Mouse (Mus musculus) neural tube, embryonic 14.5 days (tissue): ENCODE measurements around the gene Wapl. TPM values are rescaled to one million over a fixed set of nuclear protein-coding genes. Genes with fewer than 3 reads are reported as not detected.

ENCODE experiments used
- ATAC-seq: fragments of 200-750 bp; cut with Nextera tagmentation; 2 replicates; pipeline ENCODE4 v1.8.0; 2017; ENCODE audit warnings: low read depth, mild to moderate bottlenecking, moderate TSS enrichment, moderate library complexity
- H3K27ac ChIP-seq: fragments of 300-500 bp; sonication (generic); 2 replicates; pipeline ENCODE4 v1.5.1; 2014; ENCODE audit warnings: low read depth, mild to moderate bottlenecking, control low read depth, low read length, moderate library complexity, mixed read lengths
- H3K27me3 ChIP-seq: fragments of 300-500 bp; sonication (generic); 2 replicates; pipeline ENCODE4 v1.6.1; 2014; ENCODE audit warnings: low read length; ENCODE audit not compliant: control insufficient read depth, insufficient read depth
- H3K36me3 ChIP-seq: fragments of 300-500 bp; sonication (generic); 2 replicates; pipeline ENCODE4 v1.6.1; 2014; ENCODE audit warnings: low read length, mixed read lengths; ENCODE audit not compliant: control insufficient read depth, insufficient read depth
- H3K4me1 ChIP-seq: fragments of 300-500 bp; sonication (generic); 2 replicates; pipeline ENCODE4 v1.6.1; 2014; ENCODE audit warnings: low read length; ENCODE audit not compliant: control insufficient read depth, insufficient read depth
- H3K4me2 ChIP-seq: fragments of 300-500 bp; sonication (generic); 2 replicates; pipeline ENCODE4 v1.6.1; 2014; ENCODE audit warnings: mild to moderate bottlenecking, low read depth, low read length, control low read depth
- H3K4me3 ChIP-seq: fragments of 300-500 bp; sonication (generic); 2 replicates; pipeline ENCODE4 v1.5.1; 2014; ENCODE audit warnings: low read depth, low read length, control low read depth, mixed read lengths
- H3K9ac ChIP-seq: fragments of 300-500 bp; sonication (generic); replicated peaks from 2 replicates; pipeline ENCODE4 v1.6.1; 2014; ENCODE audit warnings: low read depth, mild to moderate bottlenecking, control low read depth, low read length, mixed read lengths
- H3K9me3 ChIP-seq: fragments of 300-500 bp; sonication (generic); 2 replicates; pipeline ENCODE4 v1.6.1; 2016; ENCODE audit warnings: low read length; ENCODE audit not compliant: control insufficient read depth
- WGBS: fragments of 180-500 bp; shearing (Covaris S2); extraction: QIAGEN DNeasy Blood & Tissue Kit; methylation state at CpG from one replicate; pipeline ENCODE4 v1.1.7; 2014; 5-methylcytosine and 5-hydroxymethylcytosine counted together
- polyA plus RNA-seq: library from polyadenylated mRNA; unstranded; fragments of >200 nt; fragmentation: Nextera tagmentation; extraction: Ambion mirVana; gene quantifications from 2 replicates; pipeline ENCODE4 v1.2.1, GENCODE M21; 2014

Wapl gene
- polyA plus RNA-seq, 1 experiment from 2014 or later = 15.4 TPM

DNA sequence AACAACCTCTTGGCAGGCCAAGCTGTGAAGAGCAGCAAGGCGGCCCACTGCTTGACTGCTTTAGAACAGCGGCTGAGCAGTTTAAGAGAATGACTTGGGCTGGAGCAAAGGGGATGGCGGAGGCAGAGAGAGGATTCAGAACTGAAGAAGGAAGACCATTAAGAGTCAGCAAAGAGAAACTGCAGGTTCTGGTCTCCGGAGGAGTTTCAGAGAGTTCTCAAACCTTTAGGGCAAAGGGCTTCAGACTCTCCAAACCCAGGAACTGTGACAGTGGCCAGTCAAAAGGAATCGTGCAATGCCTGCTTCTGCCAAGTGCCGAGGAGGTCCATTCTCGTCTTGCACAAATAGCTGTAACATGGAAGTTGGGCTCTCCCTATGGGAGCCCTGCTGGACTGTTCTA lies 91.7 kb downstream of the Wapl start:
- ATAC-seq = no peak
- H3K27ac ChIP-seq = no peak overlapping the region

DNA sequence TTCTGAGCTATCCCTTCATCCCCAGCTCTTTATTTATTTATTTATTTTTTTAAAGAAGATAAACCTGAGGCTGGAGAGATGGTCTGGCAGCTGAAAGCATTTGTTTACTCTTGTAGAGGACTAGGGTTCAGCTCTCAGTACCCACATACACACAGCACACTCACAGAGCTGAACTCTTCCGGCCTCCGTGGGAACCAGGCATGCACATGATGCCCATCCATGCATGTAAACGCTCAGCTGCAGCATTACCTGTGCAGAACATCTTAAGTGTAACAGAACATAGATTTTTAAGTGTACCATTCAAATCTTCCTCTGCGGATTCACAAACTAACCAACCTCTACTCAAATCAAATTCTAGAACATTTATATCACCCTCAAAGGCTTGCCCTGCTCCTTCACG lies 92.5 kb downstream of the Wapl start:
- no peak for ATAC-seq
- Histone ChIP-seq H3K4me2 (no peak overlapping the region), H3K36me3 (no peaks in the 10 kb centered on the region), H3K4me1 (no peaks in the 10 kb centered on the region), H3K9me3 (no peaks in the 10 kb centered on the region), H3K27ac (no peak overlapping the region), H3K27me3 (no peaks in the 10 kb centered on the region), H3K9ac (no peak overlapping the region), H3K4me3 (no peak overlapping the region)
- WGBS = 91% methylated on average over 5 of the region's 5 CpGs

More for the DNA sequence above, 91.7 kb downstream of the Wapl start:
- 93% methylated on average over 7 of the region's 7 CpGs for WGBS
- Histone ChIP-seq H3K9me3 (no peaks in the 10 kb centered on the region), H3K4me3 (no peak overlapping the region), H3K36me3 (no peaks in the 10 kb centered on the region), H3K27me3 (no peaks in the 10 kb centered on the region), H3K9ac (no peak overlapping the region), H3K4me1 (no peaks in the 10 kb centered on the region), H3K4me2 (no peak overlapping the region)

DNA sequence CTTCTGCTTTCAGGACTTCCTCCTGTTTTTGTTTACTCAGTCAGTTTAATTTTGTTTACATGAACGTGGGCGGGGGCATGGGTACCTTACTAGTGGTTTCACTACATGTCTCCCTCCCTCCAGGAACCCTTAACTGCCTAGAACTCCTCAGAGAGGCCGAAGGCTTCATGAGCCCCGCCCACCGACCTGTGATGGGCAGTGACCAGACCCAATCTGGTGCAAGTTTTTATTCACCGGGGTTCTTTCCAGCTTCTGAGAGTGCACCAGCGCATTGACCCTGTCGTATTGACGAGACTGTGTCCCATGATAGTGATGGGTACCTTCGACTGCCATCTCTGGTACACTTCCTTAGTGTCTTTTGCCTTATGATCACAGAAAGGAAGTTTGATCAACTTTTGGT lies 94.6 kb downstream of the Wapl start:
- no peaks in the 10 kb centered on the region for H3K27me3 ChIP-seq
- H3K9ac ChIP-seq = no peak overlapping the region
- no peaks in the 10 kb centered on the region for H3K36me3 ChIP-seq
- peak overlapping the region; percentile 45 for H3K4me3 ChIP-seq
- WGBS = 2% methylated on average over 10 of the region's 10 CpGs
- H3K4me1 ChIP-seq = no peaks in the 10 kb centered on the region
- no peak for ATAC-seq
- peak overlapping the region; percentile 98 for H3K4me2 ChIP-seq
- no peak overlapping the region for H3K27ac ChIP-seq
- H3K9me3 ChIP-seq = no peaks in the 10 kb centered on the region

DNA sequence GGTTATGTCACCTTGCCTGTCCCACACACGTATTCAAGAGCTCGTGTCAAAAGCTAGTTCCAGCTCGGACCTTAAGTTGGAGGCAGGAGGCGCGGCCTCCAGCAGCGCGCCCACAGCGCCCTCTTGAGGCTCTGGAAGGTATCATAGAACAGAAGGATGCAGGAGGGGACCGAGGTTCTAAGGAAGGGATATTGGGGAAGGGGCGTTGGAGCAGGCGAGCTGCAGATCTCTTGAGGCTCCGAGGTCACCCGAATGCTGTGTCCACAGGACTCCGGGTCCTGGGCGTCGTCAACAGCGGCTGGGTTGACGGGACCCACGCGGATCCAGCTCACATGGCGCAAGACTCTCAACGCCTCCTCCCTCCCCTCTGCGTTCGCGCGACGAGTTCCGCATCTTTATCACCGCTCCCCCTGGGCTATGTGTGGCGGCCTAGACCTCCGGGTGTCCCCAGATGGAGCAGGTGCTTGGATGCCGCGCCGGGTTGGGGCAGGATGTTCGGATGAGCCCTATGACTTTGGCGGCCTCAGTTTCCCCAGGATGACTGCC lies 95.4 kb downstream of the Wapl start:
- H3K4me1 ChIP-seq = no peaks in the 10 kb centered on the region
- H3K27me3 ChIP-seq = no peaks in the 10 kb centered on the region
- H3K4me2 ChIP-seq = peak overlapping the region; percentile 98
- H3K36me3 ChIP-seq = no peaks in the 10 kb centered on the region
- WGBS = under 1% methylated on average over 35 of the region's 36 CpGs
- peak overlapping the region; percentile 51 for H3K9ac ChIP-seq
- no peak overlapping the region for H3K27ac ChIP-seq
- H3K4me3 ChIP-seq = peak overlapping the region; percentile 45
- ATAC-seq = peak; percentile 78
- no peaks in the 10 kb centered on the region for H3K9me3 ChIP-seq

DNA sequence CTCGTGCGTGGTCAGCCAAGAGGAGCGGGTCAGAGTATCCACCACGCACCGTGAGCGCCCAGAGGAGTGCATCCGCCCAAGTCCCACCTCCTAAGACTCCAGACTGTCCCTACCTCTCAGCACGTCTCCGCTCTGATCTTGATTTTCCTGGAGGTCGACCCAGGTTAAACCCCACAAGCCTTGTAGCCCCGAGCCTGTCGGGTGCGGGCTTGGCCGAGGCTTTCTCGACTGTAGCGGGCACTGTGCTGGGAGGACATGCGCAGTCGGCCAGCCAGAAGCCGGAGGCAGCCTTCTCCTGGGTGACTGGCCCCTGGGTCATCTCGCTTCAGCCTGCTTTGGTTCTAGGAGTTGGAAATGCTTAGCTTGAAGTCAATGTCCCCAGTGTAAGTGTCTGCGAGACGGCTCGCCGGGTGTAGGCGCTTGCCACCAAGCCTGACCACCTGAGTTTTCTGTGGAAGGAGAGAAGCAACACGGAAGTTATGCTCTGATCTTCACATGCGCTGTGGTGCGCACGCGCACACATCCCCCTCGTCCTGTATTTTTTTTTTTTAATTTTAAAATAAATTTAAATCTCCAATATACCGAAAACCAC lies 95.9 kb downstream of the Wapl start:
- Histone ChIP-seq H3K4me3 (peak overlapping the region; percentile 45), H3K4me2 (peak overlapping the region; percentile 98), H3K36me3 (no peaks in the 10 kb centered on the region), H3K4me1 (no peaks in the 10 kb centered on the region), H3K9ac (peak overlapping the region; percentile 51), H3K9me3 (no peaks in the 10 kb centered on the region), H3K27ac (no peak overlapping the region), H3K27me3 (no peaks in the 10 kb centered on the region)
- 14% methylated on average over 32 of the region's 32 CpGs for WGBS
- peak; percentile 72 for ATAC-seq

DNA sequence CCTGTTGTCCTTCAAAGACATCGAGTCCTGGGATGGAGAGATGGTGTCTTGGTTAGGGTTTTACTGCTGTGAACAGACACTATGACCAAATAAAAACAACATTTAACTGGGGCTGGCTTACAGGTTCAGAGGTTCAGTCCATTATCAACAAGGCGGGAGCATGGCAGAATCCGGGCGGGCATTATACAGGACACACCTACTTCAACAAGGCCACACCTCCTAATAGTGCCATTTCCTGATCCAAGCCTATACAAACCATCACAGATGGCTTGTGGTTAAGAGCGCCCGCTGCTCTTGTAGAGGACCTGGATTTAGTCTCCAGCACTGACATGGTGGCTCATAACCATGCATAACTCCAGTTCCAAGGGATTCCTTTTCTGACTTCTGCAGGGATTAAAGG lies 96.7 kb downstream of the Wapl start:
- Histone ChIP-seq H3K4me2 (no peak overlapping the region), H3K36me3 (no peaks in the 10 kb centered on the region), H3K4me1 (no peaks in the 10 kb centered on the region), H3K9ac (no peak overlapping the region), H3K4me3 (no peak overlapping the region), H3K27ac (no peak overlapping the region), H3K9me3 (no peaks in the 10 kb centered on the region), H3K27me3 (no peaks in the 10 kb centered on the region)
- 89% methylated on average over 6 of the region's 6 CpGs for WGBS
- ATAC-seq = no peak

DNA sequence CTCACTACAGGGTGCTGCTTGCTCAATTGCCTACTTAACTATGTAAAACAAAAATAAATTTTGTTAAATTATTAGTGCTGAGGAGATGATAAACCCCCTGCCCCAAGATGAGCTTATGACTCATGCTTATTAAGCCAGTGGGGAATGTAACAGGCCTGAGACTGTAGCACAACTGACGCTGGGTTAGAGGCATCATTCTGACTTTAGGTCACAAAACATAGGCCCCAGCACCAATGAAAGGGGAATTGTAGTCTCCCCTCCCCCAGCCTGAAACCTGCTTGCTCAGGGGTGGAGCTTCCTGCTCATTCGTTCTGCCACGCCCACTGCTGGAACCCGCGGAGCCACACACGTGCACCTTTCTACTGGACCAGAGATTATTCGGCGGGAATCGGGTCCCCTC lies 97.9 kb downstream of the Wapl start:
- 18% methylated on average over 9 of the region's 9 CpGs for WGBS
- H3K27me3 ChIP-seq = no peaks in the 10 kb centered on the region
- H3K4me2 ChIP-seq = no peak overlapping the region
- H3K4me3 ChIP-seq = no peak overlapping the region
- no peak overlapping the region for H3K27ac ChIP-seq
- no peaks in the 10 kb centered on the region for H3K9me3 ChIP-seq
- H3K9ac ChIP-seq = no peak overlapping the region
- H3K4me1 ChIP-seq = no peaks in the 10 kb centered on the region
- ATAC-seq = no peak
- no peaks in the 10 kb centered on the region for H3K36me3 ChIP-seq

DNA sequence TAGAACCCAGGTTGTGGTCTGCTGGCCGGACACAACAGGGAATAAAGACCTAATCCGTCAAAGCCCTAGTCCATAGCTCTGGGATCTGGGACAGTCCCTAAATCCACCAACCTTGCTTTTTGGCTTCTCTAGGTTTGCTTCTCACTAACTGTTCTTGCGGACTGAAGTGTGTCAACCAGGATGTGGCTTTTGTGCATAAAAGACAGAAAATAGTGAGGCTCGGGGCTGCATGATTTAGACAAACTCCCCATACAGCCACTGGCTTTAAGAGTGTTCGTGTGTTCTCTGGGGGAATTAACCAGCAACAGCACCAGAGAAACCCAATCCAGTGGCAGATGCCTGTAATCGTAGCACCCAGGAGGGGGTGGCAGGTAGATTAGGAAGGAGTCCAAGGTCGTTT lies 98.4 kb downstream of the Wapl start:
- no peak for ATAC-seq
- Histone ChIP-seq H3K4me3 (no peak overlapping the region), H3K4me2 (no peak overlapping the region), H3K9ac (no peak overlapping the region), H3K4me1 (no peaks in the 10 kb centered on the region), H3K9me3 (no peaks in the 10 kb centered on the region), H3K27me3 (no peaks in the 10 kb centered on the region), H3K36me3 (no peaks in the 10 kb centered on the region), H3K27ac (no peak overlapping the region)
- WGBS = 68% methylated on average over 7 of the region's 7 CpGs

DNA sequence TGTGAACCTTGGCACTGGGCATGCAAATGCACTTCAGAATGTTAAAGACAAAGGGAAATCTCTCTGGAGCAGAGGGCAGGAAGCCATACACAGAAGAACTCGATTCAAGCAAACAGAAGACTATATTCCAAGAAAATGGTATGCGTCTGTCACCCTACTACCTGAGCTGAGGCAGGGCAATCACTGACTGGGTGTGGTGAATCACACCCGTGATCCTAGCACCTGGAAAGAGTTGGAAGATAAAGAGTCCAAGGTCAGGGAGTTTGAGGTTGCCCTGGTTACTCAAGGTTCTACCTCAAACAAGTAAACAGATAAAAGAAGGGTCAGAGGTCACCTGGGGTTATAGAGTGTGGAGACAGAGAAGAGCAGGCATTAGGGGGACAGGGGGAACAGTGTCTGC lies 100.0 kb downstream of the Wapl start:
- Histone ChIP-seq H3K36me3 (no peaks in the 10 kb centered on the region), H3K4me1 (no peaks in the 10 kb centered on the region), H3K9ac (no peak overlapping the region), H3K4me3 (no peak overlapping the region), H3K4me2 (no peak overlapping the region), H3K9me3 (no peaks in the 10 kb centered on the region), H3K27ac (no peak overlapping the region), H3K27me3 (no peaks in the 10 kb centered on the region)
- 81% methylated on average over 3 of the region's 3 CpGs for WGBS
- no peak for ATAC-seq
